Mouse (Mus musculus) hindbrain, embryonic 15.5 days (tissue): ENCODE data around the gene Zfp775. TPM values are rescaled to one million over a fixed set of nuclear protein-coding genes. Genes with fewer than 3 reads are reported as not detected.
A peak's percentile ranks its signal among the peaks of the same experiment; 100 is the strongest.

Experiments
- ATAC-seq: fragments of 200-750 bp; cut with Nextera tagmentation; 2 replicates; pipeline ENCODE4 v1.8.0; 2017; ENCODE audit warnings: low read depth, moderate number of reproducible peaks, moderate TSS enrichment; ENCODE audit not compliant: low FRiP score
- H3K27ac ChIP-seq: fragments of 300-500 bp; sonication (generic); replicated peaks from 2 replicates; pipeline ENCODE4 v1.5.1; 2015; ENCODE audit warnings: mild to moderate bottlenecking, inconsistent platforms
- H3K27me3 ChIP-seq: fragments of 300-500 bp; sonication (generic); 2 replicates; pipeline ENCODE4 v1.6.1; 2015; ENCODE audit warnings: control low read depth, inconsistent platforms
- H3K36me3 ChIP-seq: fragments of 300-500 bp; sonication (generic); 2 replicates; pipeline ENCODE4 v1.6.1; 2015; ENCODE audit warnings: control low read depth, inconsistent platforms
- H3K4me1 ChIP-seq: fragments of 300-500 bp; sonication (generic); replicated peaks from 2 replicates; pipeline ENCODE4 v1.6.1; 2015; ENCODE audit warnings: control low read depth, inconsistent platforms
- H3K4me2 ChIP-seq: fragments of 300-500 bp; sonication (generic); 2 replicates; pipeline ENCODE4 v1.6.1; 2015; ENCODE audit warnings: moderate library complexity, mild to moderate bottlenecking, inconsistent platforms
- H3K4me3 ChIP-seq: fragments of 300-500 bp; sonication (generic); 2 replicates; pipeline ENCODE4 v1.5.1; 2015; ENCODE audit warnings: mild to moderate bottlenecking, inconsistent platforms
- H3K9ac ChIP-seq: fragments of 300-500 bp; sonication (generic); 2 replicates; pipeline ENCODE4 v1.6.1; 2015; ENCODE audit warnings: inconsistent platforms
- H3K9me3 ChIP-seq: fragments of 300-500 bp; sonication (generic); 2 replicates; pipeline ENCODE4 v1.6.1; 2016; ENCODE audit warnings: control low read depth, inconsistent platforms
- WGBS: fragments of 180-500 bp; shearing (Covaris S2); methylation state at CpG from one replicate; pipeline ENCODE4 v1.1.7; 2015; 5-methylcytosine and 5-hydroxymethylcytosine counted together
- polyA plus RNA-seq: library from polyadenylated mRNA; unstranded; fragments of >200 nt; fragmentation: Nextera tagmentation; extraction: Ambion mirVana; gene quantifications from 2 replicates; pipeline ENCODE4 v1.2.1, GENCODE M21; 2015

Gene Zfp775
- polyA plus RNA-seq, 1 experiment from 2014 or later = 14.5 TPM

DNA sequence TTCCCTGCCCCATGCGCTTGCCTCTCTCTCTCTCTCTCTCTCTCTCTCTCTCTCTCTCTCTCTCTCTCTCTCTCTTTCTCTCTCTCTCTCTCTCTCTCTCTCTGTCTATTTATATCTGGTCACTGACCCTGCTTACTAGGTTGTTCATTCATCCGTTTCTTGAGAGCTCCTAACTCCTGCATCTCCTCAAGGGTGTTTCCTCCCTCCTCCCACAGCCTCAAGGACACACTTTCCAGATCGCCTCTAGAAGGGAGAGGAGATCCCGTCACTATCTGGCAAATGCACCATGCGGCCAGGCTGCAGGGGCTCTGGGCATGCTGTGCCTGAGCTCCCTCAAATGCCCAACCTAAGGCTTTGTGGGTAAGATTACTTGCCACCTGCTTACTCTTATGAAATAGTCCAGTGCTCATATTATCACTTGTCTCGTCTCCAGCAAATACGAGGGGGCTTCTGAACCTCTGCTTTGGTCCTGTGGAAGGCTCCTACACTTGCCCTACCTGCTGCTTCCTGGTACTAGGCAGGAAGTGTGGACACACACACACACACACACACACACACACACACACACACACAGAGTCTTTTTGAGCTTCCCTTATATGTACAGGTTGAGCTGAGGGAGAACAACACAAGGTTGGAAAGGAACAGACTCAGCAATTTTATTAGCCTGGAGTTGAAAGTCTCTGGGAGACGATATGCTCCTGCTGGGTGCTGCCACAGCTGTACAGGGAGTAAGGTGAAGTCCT lies 32.6 kb upstream of the Zfp775 start:
- no peak for ATAC-seq
- Histone ChIP-seq H3K27me3 (no peaks in the 10 kb centered on the region), H3K4me1 (0 out of 2 replicates have a peak, but pooled peaks cover 4% of the 10 kb centered on the region), H3K27ac (no peak overlapping the region), H3K9ac (no peak overlapping the region), H3K36me3 (peaks cover 11% of the 10 kb centered on the region), H3K4me3 (no peak overlapping the region), H3K9me3 (no peaks in the 10 kb centered on the region), H3K4me2 (no peak overlapping the region)
- 82% methylated on average over 8 of the region's 8 CpGs for WGBS

DNA sequence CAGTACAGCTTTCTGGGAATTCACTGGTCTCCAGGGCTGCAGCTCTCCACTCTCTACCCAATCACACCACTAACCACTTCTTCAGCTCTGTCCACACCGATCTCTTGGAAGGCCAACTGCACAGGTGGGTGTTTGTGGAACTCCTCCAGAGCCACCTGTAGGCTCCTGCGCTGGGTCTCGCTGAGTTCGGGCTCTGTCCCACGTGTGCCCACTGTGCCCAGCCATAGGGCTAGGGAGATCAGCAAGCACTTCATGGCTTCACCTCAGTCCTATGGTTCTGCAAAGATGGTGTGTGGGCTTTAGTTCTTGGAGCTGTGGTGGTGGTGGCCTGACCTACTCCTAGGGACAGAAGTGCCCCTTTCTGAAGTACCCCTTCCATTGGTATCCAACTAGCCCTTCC lies 29.8 kb upstream of the Zfp775 start:
- no peaks in the 10 kb centered on the region for H3K36me3 ChIP-seq
- no peaks in the 10 kb centered on the region for H3K9me3 ChIP-seq
- no peak overlapping the region for H3K9ac ChIP-seq
- no peak for ATAC-seq
- no peaks in the 10 kb centered on the region for H3K27me3 ChIP-seq
- WGBS = 95% methylated on average over 5 of the region's 5 CpGs
- H3K4me3 ChIP-seq = no peak overlapping the region
- 0 out of 2 replicates have a peak, but pooled peaks cover 4% of the 10 kb centered on the region for H3K4me1 ChIP-seq
- no peak overlapping the region for H3K4me2 ChIP-seq
- H3K27ac ChIP-seq = no peak overlapping the region

DNA sequence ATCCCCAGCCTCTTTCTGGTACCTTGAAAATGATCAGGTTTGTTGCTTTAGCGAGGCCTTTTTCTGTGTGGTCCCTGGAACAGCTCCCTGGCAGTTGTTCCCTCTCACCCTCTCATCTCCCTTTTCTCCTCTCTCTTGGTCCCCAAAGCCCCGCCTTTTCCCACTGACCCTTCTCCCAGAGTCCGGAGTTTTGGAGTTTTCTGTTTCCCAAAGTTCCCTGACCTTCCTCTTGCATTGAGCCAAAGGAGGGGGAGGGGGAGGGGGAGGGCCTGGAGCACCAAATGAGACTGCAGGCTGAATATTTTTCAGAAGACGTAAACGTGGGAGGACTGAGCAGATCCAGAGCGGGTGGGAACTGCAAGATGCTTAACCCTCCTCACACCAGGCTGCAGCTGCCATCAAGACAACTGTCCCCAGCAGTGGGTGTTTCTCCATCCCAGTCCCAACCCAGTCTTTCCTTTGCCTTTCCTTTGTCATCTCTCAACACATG lies 29.2 kb upstream of the Zfp775 start, which contains the start of gene Rarres2:
TSS of gene Rarres2 (minus strand) at position 218 of the 490 bp plus-strand sequence.
- ATAC-seq = no peak
- Histone ChIP-seq H3K27ac (no peak within 1 kb of the TSS), H3K4me2 (no peak within 1 kb of the TSS), H3K27me3 (no peaks in the 10 kb centered on the region), H3K36me3 (no peaks in the 10 kb centered on the region), H3K9ac (no peak within 1 kb of the TSS), H3K4me3 (no peak within 1 kb of the TSS), H3K9me3 (no peaks in the 10 kb centered on the region), H3K4me1 (0 out of 2 replicates have a peak, but pooled peaks cover 4% of the 10 kb centered on the region)
- WGBS = 38% methylated on average over 6 of the region's 6 CpGs

DNA sequence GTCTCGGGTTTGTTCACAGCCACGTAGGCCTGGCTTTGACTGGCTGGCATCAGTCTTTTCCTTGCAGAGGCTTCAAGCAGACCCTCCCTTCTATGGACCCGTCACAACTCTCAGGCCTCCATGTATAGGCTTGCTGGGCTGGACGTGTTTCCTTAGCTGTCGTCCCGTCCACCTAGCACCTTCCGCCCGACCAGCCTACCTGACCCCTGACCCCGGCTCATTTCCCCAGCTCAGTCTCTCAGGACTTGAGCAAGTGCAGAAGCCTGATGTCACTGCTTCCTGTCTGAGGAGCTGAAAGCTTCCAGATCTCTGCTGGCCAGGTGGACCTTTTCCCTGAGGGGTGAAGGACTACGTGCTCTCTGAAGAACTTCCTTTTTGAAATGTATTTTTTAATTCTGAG lies 28.6 kb upstream of the Zfp775 start:
- Histone ChIP-seq H3K4me1 (0 out of 2 replicates have a peak, but pooled peaks cover 4% of the 10 kb centered on the region), H3K27me3 (no peaks in the 10 kb centered on the region), H3K4me2 (no peak overlapping the region), H3K27ac (no peak overlapping the region), H3K4me3 (no peak overlapping the region), H3K36me3 (no peaks in the 10 kb centered on the region), H3K9ac (no peak overlapping the region), H3K9me3 (no peaks in the 10 kb centered on the region)
- no peak for ATAC-seq
- 74% methylated on average over 10 of the region's 10 CpGs for WGBS

DNA sequence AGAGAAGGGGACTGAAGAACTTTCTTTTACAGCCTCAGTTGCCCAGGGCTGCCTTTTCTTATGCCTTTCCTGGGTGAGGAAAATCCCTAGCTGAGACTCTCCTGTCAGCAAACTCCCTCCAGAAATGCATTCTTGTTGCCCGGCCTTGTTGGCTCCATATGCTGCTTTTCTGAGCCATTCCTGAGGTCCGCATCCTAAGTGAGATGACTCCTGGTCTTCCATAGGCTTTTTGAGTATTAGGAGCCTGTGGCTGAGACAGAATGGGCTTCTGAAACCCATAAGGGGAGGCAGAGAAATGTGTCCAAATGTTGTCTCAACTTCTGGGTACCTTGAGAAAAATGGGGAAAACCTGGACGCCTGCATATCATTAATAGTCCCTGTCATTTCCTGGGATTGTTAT lies 27.9 kb upstream of the Zfp775 start:
- no peaks in the 10 kb centered on the region for H3K4me1 ChIP-seq
- H3K9me3 ChIP-seq = no peaks in the 10 kb centered on the region
- H3K4me3 ChIP-seq = no peak overlapping the region
- 83% methylated on average over 3 of the region's 3 CpGs for WGBS
- no peaks in the 10 kb centered on the region for H3K36me3 ChIP-seq
- H3K27ac ChIP-seq = no peak overlapping the region
- no peak overlapping the region for H3K4me2 ChIP-seq
- no peak overlapping the region for H3K9ac ChIP-seq
- no peak for ATAC-seq
- no peaks in the 10 kb centered on the region for H3K27me3 ChIP-seq

DNA sequence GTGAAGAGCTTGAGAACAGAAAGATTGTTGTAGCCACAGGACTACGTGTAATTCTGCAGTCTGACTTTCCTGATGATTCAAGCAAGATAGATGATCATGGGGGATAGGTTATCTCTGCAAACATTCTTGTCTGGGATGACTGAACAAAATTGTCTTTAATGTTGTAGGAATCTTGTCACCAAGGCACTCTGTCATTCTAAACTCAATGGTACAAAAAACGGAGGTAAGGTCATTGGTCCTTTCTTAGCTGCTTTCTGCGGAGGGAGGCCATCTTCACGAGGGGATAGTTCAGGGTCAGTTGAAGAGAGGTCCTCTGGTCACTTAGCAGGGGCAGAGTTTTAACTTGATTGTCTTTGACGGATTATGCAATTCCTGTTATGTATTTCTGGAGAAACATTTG lies 23.1 kb upstream of the Zfp775 start:
- 65% methylated on average over 5 of the region's 5 CpGs for WGBS
- Histone ChIP-seq H3K9me3 (no peaks in the 10 kb centered on the region), H3K4me2 (no peak overlapping the region), H3K9ac (no peak overlapping the region), H3K4me3 (no peak overlapping the region), H3K27me3 (no peaks in the 10 kb centered on the region), H3K27ac (no peak overlapping the region), H3K4me1 (no peaks in the 10 kb centered on the region), H3K36me3 (no peaks in the 10 kb centered on the region)
- no peak for ATAC-seq

DNA sequence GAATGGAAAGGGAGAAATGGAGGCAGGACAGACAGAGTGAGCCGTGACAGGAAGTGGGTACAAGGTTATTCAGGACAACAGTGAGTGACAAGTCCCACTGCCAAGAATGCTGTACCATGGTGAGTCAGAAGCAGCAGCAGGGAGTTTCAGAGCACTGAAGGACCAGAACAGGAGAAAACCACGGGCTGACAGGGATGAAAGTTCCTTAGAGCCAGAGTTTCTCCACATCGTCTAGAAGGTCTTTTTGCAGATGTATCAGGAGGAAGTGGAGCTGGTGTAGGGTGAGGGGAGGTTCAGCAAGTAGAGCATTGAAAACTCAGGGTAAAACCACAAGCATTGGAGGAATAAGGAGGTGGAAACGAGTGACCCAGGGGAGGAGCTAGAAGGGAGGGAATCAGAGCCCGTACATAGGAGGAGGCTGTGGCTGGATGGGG lies 22.6 kb upstream of the Zfp775 start:
- no peaks in the 10 kb centered on the region for H3K36me3 ChIP-seq
- H3K27ac ChIP-seq = no peak overlapping the region
- H3K27me3 ChIP-seq = no peaks in the 10 kb centered on the region
- ATAC-seq = no peak
- no peaks in the 10 kb centered on the region for H3K4me1 ChIP-seq
- no peak overlapping the region for H3K4me3 ChIP-seq
- 42% methylated on average over 5 of the region's 5 CpGs for WGBS
- no peaks in the 10 kb centered on the region for H3K9me3 ChIP-seq
- no peak overlapping the region for H3K9ac ChIP-seq
- no peak overlapping the region for H3K4me2 ChIP-seq

DNA sequence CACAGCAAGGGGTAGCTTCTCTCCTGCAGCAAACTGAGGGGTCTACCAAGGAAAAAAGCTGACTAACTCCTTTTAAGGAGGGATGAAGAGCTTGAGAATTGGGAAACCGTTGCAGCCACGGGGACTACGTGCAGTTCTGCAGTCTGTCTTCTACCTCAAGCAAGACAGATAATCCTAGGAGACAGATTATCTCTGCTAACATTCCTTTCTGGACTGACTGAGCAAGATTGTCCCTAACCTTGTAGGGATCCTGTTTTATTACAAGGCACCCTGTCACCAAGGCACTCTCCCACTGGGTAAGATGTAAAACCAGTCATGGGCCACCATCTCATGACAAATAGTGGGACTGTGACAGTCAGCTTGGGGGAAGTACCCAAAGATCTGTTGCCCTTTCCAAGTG lies 20.6 kb upstream of the Zfp775 start:
- Histone ChIP-seq H3K9me3 (no peaks in the 10 kb centered on the region), H3K4me3 (no peak overlapping the region), H3K27me3 (no peaks in the 10 kb centered on the region), H3K9ac (no peak overlapping the region), H3K27ac (no peak overlapping the region), H3K4me2 (no peak overlapping the region), H3K36me3 (no peaks in the 10 kb centered on the region), H3K4me1 (no peaks in the 10 kb centered on the region)
- no peak for ATAC-seq
- 34% methylated on average over 3 of the region's 3 CpGs for WGBS

DNA sequence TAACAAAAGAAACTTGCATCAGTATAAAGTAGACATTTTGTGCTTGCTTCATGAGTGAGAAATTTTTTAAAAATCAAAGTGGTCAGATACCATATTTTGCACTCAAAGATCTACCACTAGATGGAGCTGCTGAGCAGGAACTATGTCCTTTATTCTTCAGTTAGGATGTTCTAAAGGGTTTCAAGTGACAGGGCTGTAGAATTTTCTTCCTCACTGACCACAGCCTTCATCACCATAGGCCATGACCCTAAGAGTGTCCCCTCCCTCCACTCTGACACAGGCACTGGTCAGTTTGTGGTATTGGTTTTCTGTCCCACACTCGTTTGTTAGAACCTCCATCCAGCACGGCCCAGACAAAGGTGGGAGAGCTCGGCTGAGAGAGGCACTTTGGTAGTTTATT lies 19.8 kb upstream of the Zfp775 start:
- Histone ChIP-seq H3K9me3 (no peaks in the 10 kb centered on the region), H3K27me3 (no peaks in the 10 kb centered on the region), H3K27ac (no peak overlapping the region), H3K4me3 (no peak overlapping the region), H3K4me1 (no peaks in the 10 kb centered on the region), H3K9ac (no peak overlapping the region), H3K4me2 (no peak overlapping the region), H3K36me3 (no peaks in the 10 kb centered on the region)
- WGBS = 73% methylated on average over 3 of the region's 3 CpGs
- ATAC-seq = 0 out of 2 replicates have a peak, but pooled peaks have one; percentile 27

DNA sequence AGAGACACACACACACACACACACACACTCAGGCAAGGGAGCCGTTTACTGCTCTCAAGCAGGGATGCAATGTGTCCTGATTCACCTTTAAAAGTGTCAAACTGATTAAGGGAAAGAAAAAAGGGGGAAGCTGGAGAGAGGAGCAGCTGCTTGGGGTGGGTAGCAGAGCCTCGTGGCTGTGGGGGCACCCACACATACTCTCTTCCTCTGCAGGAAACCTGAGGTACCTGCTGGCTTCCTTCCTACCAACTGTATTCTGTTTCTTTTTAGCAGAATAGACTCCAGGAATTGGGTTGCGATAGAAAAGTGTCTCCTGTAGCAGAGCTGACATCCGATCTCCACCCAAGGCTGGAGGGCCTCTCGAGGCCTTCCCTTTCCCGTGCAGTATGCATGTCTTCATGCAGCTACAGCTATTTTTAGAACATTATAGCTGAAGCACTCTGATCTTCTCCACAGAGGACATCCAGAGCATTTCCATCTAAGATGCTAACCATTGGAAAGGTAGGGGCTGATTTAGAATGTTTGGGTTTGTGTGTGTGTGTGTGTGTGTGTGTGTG lies 12.6 kb upstream of the Zfp775 start, which contains the start of gene Gm45021:
TSS of gene Gm45021 (plus strand) at position 417 of the 557 bp plus-strand sequence.
- H3K4me3 ChIP-seq = no peak within 1 kb of the TSS
- H3K4me1 ChIP-seq = peaks cover 7% of the 10 kb centered on the region
- no peaks in the 10 kb centered on the region for H3K36me3 ChIP-seq
- H3K4me2 ChIP-seq = no peak within 1 kb of the TSS
- no peak within 1 kb of the TSS for H3K9ac ChIP-seq
- no peak within 1 kb of the TSS for H3K27ac ChIP-seq
- no peaks in the 10 kb centered on the region for H3K9me3 ChIP-seq
- WGBS = 70% methylated on average over 6 of the region's 6 CpGs
- no peak for ATAC-seq
- no peaks in the 10 kb centered on the region for H3K27me3 ChIP-seq

DNA sequence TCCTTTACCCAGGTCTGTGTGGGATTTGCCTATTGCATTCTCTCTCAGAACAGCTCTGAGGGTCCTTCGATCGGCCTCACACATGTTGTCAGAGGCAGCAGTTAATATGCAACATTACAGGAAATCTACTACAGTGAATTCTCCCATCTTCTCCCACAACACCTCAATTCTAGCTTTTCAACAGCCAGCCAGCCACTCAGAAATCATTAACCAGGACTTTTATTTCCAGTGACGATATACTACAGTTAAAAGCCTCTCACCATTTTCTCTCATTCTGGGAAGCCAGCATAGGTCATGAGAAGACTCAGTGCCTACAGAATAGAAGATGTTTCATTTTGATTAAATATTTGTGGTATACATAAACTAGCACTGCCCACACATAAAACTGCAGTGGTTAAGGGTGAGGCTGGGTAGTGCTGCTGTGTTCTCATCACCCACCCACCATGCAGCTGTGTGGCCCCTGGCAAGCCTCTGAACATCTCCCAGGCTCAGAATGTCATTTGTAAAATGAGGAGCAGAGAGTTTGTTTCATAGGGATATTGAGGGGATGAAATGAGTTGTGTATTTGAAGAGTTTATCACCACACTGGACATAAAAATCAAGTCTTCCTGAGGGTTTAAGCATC lies 10.5 kb upstream of the Zfp775 start:
- WGBS = 69% methylated on average over 3 of the region's 3 CpGs
- no peak for ATAC-seq
- H3K9me3 ChIP-seq = 0 out of 2 replicates have a peak, but pooled peaks cover 5% of the 10 kb centered on the region
- H3K4me2 ChIP-seq = no peak overlapping the region
- no peaks in the 10 kb centered on the region for H3K27me3 ChIP-seq
- H3K27ac ChIP-seq = no peak overlapping the region
- no peak overlapping the region for H3K9ac ChIP-seq
- H3K4me3 ChIP-seq = no peak overlapping the region
- peaks cover 7% of the 10 kb centered on the region for H3K36me3 ChIP-seq
- H3K4me1 ChIP-seq = peaks cover 20% of the 10 kb centered on the region

DNA sequence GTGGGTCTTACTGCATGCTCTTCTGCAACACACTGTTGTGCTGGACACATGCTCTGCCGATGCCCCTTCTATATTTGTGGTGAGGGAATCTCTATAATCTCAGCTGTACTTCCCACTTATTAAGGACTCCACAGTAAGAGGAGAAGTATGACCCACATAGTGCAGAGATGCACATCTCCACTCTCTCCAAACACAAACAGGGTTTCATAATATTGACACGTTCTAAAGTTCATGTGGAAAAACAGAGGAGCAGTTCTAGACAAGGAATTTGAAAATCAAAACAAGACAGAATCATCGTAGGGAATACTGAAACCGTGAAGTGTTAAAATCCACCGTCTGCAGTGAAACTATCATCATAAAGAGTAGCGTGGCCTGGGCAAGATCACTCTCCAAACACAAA lies 10.0 kb upstream of the Zfp775 start:
- ATAC-seq = no peak
- H3K9ac ChIP-seq = no peak overlapping the region
- H3K4me2 ChIP-seq = no peak overlapping the region
- no peaks in the 10 kb centered on the region for H3K27me3 ChIP-seq
- peaks cover 12% of the 10 kb centered on the region for H3K36me3 ChIP-seq
- no peak overlapping the region for H3K4me3 ChIP-seq
- H3K9me3 ChIP-seq = peaks cover 11% of the 10 kb centered on the region; the same call in 1 of the 2 replicates
- 90% methylated on average over 6 of the region's 6 CpGs for WGBS
- peaks cover 20% of the 10 kb centered on the region for H3K4me1 ChIP-seq
- no peak overlapping the region for H3K27ac ChIP-seq
